Mouse (Mus musculus): Measurements from ENCODE around the gene Scarb1.
A peak's percentile ranks its signal among the peaks of the same experiment; 100 is the strongest.

The Scarb1 gene

GRCm38 (mm10) chr5:125271531-125272203 is 69.2 kb downstream of the Scarb1 start:
- peak; percentile 92 for DNase-seq (ENCODE audit: low spot score)

GRCm38 (mm10) chr5:125270587-125271130 is 70.2 kb downstream of the Scarb1 start:
- peak; percentile 65 for DNase-seq (ENCODE audit: low spot score)

- DNase-seq (ENCODE audit: low spot score) = no peak
These were observed 71.1 kb downstream of the Scarb1 start for GRCm38 (mm10) chr5:125269836-125270235.

- no peak for DNase-seq (ENCODE audit: low spot score)
These were observed 71.5 kb downstream of the Scarb1 start for GRCm38 (mm10) chr5:125269399-125269798.

- DNase-seq (ENCODE audit: low spot score) = peak; percentile 78
These were observed 72.7 kb downstream of the Scarb1 start for GRCm38 (mm10) chr5:125268033-125268765.

GRCm38 (mm10) chr5:125267150-125267961 is 73.5 kb downstream of the Scarb1 start:
- peak; percentile 76 for DNase-seq (ENCODE audit: low spot score)

- DNase-seq (ENCODE audit: low spot score) = no peak
These were observed 74.8 kb downstream of the Scarb1 start for GRCm38 (mm10) chr5:125266128-125266527.

GRCm38 (mm10) chr5:125264700-125265099 is 76.2 kb downstream of the Scarb1 start:
- no peak for DNase-seq (ENCODE audit: low spot score)

GRCm38 (mm10) chr5:125262578-125262977 is 78.3 kb downstream of the Scarb1 start:
- DNase-seq (ENCODE audit: low spot score) = no peak

- no peak for DNase-seq (ENCODE audit: low spot score)
These were observed 87.0 kb downstream of the Scarb1 start for GRCm38 (mm10) chr5:125253917-125254316.

GRCm38 (mm10) chr5:125253448-125253847 is 87.4 kb downstream of the Scarb1 start:
- no peak for DNase-seq (ENCODE audit: low spot score)

GRCm38 (mm10) chr5:125252664-125253063 is 88.2 kb downstream of the Scarb1 start:
- peak; percentile 89 for DNase-seq (ENCODE audit: low spot score)

GRCm38 (mm10) chr5:125251885-125252615 is 88.8 kb downstream of the Scarb1 start:
- peak; percentile 77 for DNase-seq (ENCODE audit: low spot score)

- DNase-seq (ENCODE audit: low spot score) = no peak
These were observed 91.7 kb downstream of the Scarb1 start for GRCm38 (mm10) chr5:125249187-125249586.

- no peak for DNase-seq (ENCODE audit: low spot score)
These were observed 94.2 kb downstream of the Scarb1 start for GRCm38 (mm10) chr5:125246711-125247110.

GRCm38 (mm10) chr5:125245534-125246151 is 95.3 kb downstream of the Scarb1 start:
- peak; percentile 30 for DNase-seq (ENCODE audit: low spot score)

GRCm38 (mm10) chr5:125244825-125245533 is 95.9 kb downstream of the Scarb1 start:
- no peak for DNase-seq (ENCODE audit: low spot score)

GRCm38 (mm10) chr5:125243928-125244327 is 97.0 kb downstream of the Scarb1 start:
- no peak for DNase-seq (ENCODE audit: low spot score)

- no peak for DNase-seq (ENCODE audit: low spot score)
These were observed 98.8 kb downstream of the Scarb1 start for GRCm38 (mm10) chr5:125242111-125242510.

GRCm38 (mm10) chr5:125241627-125242026 is 99.3 kb downstream of the Scarb1 start:
- no peak for DNase-seq (ENCODE audit: low spot score)

Data from lung, postnatal 25 days (tissue).